Mouse (Mus musculus): Measurements from ENCODE around the gene Mutyh. TPM values are rescaled to one million over a fixed set of nuclear protein-coding genes. Genes with fewer than 3 reads are reported as not detected.

Gene Mutyh
- polyA plus RNA-seq, 1 experiment from 2014 or later, result 8.8 TPM

- H3K4me2 ChIP-seq (ENCODE audit: low read length), result no peak overlapping the region
- no peaks in the 10 kb centered on the region for H3K27me3 ChIP-seq (ENCODE audit: insufficient read depth, low read length)
- H3K4me3 ChIP-seq (replicated peaks; ENCODE audit: low read depth, low read length), result no peak overlapping the region
- H3K36me3 ChIP-seq (ENCODE audit: insufficient read depth, low read length), result no peaks in the 10 kb centered on the region
- H3K4me1 ChIP-seq (replicated peaks; ENCODE audit: insufficient read depth, low read length), result no peaks in the 10 kb centered on the region
- ATAC-seq (replicated peaks; ENCODE audit: low FRiP score, low read depth), result no peak
- DNase-seq (ENCODE audit: low spot score), result no peak
- no peak overlapping the region for H3K9ac ChIP-seq (ENCODE audit: low read depth, low read length)
- no peak overlapping the region for H3K27ac ChIP-seq
- WGBS, result 85% methylated on average over 8 of the region's 8 CpGs
- no peaks in the 10 kb centered on the region for H3K9me3 ChIP-seq (replicated peaks; ENCODE audit: low read length)
- no peak for TF ChIP-seq CTCF (IDR thresholded peaks at IDR 0.05; ENCODE audit: low read depth)
Measured at GRCm38 (mm10) chr4:116792453-116792852, 15.1 kb upstream of the Mutyh start.

GRCm38 (mm10) chr4:116794273-116794672 lies 13.2 kb upstream of the Mutyh start:
- no peaks in the 10 kb centered on the region for H3K27me3 ChIP-seq (ENCODE audit: insufficient read depth, low read length)
- DNase-seq (ENCODE audit: low spot score) (no peak), ATAC-seq (replicated peaks; ENCODE audit: low FRiP score, low read depth) (no peak)
- H3K9ac ChIP-seq (ENCODE audit: low read depth, low read length), result no peak overlapping the region
- no peak overlapping the region for H3K27ac ChIP-seq
- no peak overlapping the region for H3K4me3 ChIP-seq (replicated peaks; ENCODE audit: low read depth, low read length)
- H3K4me2 ChIP-seq (ENCODE audit: low read length), result no peak overlapping the region
- peak; percentile 49 for TF ChIP-seq CTCF (IDR thresholded peaks at IDR 0.05; ENCODE audit: low read depth)
- H3K4me1 ChIP-seq (replicated peaks; ENCODE audit: insufficient read depth, low read length), result no peaks in the 10 kb centered on the region
- H3K9me3 ChIP-seq (replicated peaks; ENCODE audit: low read length), result no peaks in the 10 kb centered on the region
- no peaks in the 10 kb centered on the region for H3K36me3 ChIP-seq (ENCODE audit: insufficient read depth, low read length)
- 73% methylated on average over 2 of the region's 2 CpGs for WGBS

GRCm38 (mm10) chr4:116796442-116797110 lies 10.9 kb upstream of the Mutyh start:
- no peaks in the 10 kb centered on the region for H3K9me3 ChIP-seq (replicated peaks; ENCODE audit: low read length)
- ATAC-seq (replicated peaks; ENCODE audit: low FRiP score, low read depth) (no peak), DNase-seq (ENCODE audit: low spot score) (no peak)
- no peak overlapping the region for H3K9ac ChIP-seq (ENCODE audit: low read depth, low read length)
- no peak overlapping the region; the same call in 1 of the 2 replicates for H3K27ac ChIP-seq
- WGBS, result 57% methylated on average over 1 of the region's 1 CpGs
- H3K27me3 ChIP-seq (ENCODE audit: insufficient read depth, low read length), result no peaks in the 10 kb centered on the region
- peaks cover under 1% of the 10 kb centered on the region; the same call in 1 of the 2 replicates for H3K36me3 ChIP-seq (ENCODE audit: insufficient read depth, low read length)
- H3K4me1 ChIP-seq (replicated peaks; ENCODE audit: insufficient read depth, low read length), result no peaks in the 10 kb centered on the region
- H3K4me2 ChIP-seq (ENCODE audit: low read length), result no peak overlapping the region
- H3K4me3 ChIP-seq (replicated peaks; ENCODE audit: low read depth, low read length), result no peak overlapping the region
- TF ChIP-seq CTCF (IDR thresholded peaks at IDR 0.05; ENCODE audit: low read depth), result no peak

- Histone ChIP-seq H3K4me3 (replicated peaks; ENCODE audit: low read depth, low read length) (no peak overlapping the region), H3K27ac (no peak overlapping the region), H3K4me2 (ENCODE audit: low read length) (no peak overlapping the region), H3K36me3 (ENCODE audit: insufficient read depth, low read length) (peaks cover 24% of the 10 kb centered on the region), H3K9ac (ENCODE audit: low read depth, low read length) (no peak overlapping the region), H3K27me3 (ENCODE audit: insufficient read depth, low read length) (no peaks in the 10 kb centered on the region), H3K9me3 (replicated peaks; ENCODE audit: low read length) (no peaks in the 10 kb centered on the region), H3K4me1 (replicated peaks; ENCODE audit: insufficient read depth, low read length) (no peaks in the 10 kb centered on the region)
- 44% methylated on average over 5 of the region's 5 CpGs for WGBS
- DNase-seq (ENCODE audit: low spot score), result peak; percentile 54
- TF ChIP-seq CTCF (IDR thresholded peaks at IDR 0.05; ENCODE audit: low read depth), result peak; percentile 54
- ATAC-seq (replicated peaks; ENCODE audit: low FRiP score, low read depth), result no peak
Measured at GRCm38 (mm10) chr4:116799901-116800300, 7.6 kb upstream of the Mutyh start.

GRCm38 (mm10) chr4:116811012-116811411 lies 3.5 kb downstream of the Mutyh start:
- no peak for ATAC-seq (replicated peaks; ENCODE audit: low FRiP score, low read depth)
- Histone ChIP-seq H3K9me3 (replicated peaks; ENCODE audit: low read length) (no peaks in the 10 kb centered on the region), H3K27me3 (ENCODE audit: insufficient read depth, low read length) (no peaks in the 10 kb centered on the region), H3K9ac (ENCODE audit: low read depth, low read length) (no peak overlapping the region), H3K27ac (no peak overlapping the region), H3K4me2 (ENCODE audit: low read length) (no peak overlapping the region), H3K4me3 (replicated peaks; ENCODE audit: low read depth, low read length) (no peak overlapping the region), H3K36me3 (ENCODE audit: insufficient read depth, low read length) (0 out of 2 replicates have a peak, but pooled peaks cover 2% of the 10 kb centered on the region), H3K4me1 (replicated peaks; ENCODE audit: insufficient read depth, low read length) (peaks cover 7% of the 10 kb centered on the region; the same call in 1 of the 2 replicates)
- WGBS, result 69% methylated on average over 3 of the region's 3 CpGs
- no peak for TF ChIP-seq CTCF (IDR thresholded peaks at IDR 0.05; ENCODE audit: low read depth)
- no peak for DNase-seq (ENCODE audit: low spot score)

- Histone ChIP-seq H3K27ac (no peak overlapping the region), H3K9me3 (replicated peaks; ENCODE audit: low read length) (no peaks in the 10 kb centered on the region), H3K4me3 (replicated peaks; ENCODE audit: low read depth, low read length) (no peak overlapping the region), H3K36me3 (ENCODE audit: insufficient read depth, low read length) (no peaks in the 10 kb centered on the region), H3K4me2 (ENCODE audit: low read length) (no peak overlapping the region), H3K9ac (ENCODE audit: low read depth, low read length) (no peak overlapping the region), H3K4me1 (replicated peaks; ENCODE audit: insufficient read depth, low read length) (no peaks in the 10 kb centered on the region), H3K27me3 (ENCODE audit: insufficient read depth, low read length) (no peaks in the 10 kb centered on the region)
- DNase-seq (ENCODE audit: low spot score) (no peak), ATAC-seq (replicated peaks; ENCODE audit: low FRiP score, low read depth) (no peak)
- WGBS, result 79% methylated on average over 5 of the region's 5 CpGs
- no peak for TF ChIP-seq CTCF (IDR thresholded peaks at IDR 0.05; ENCODE audit: low read depth)
Measured at GRCm38 (mm10) chr4:116815276-116815675, 7.8 kb downstream of the Mutyh start.

GRCm38 (mm10) chr4:116817486-116817885 lies 10.0 kb downstream of the Mutyh start:
- H3K4me3 ChIP-seq (replicated peaks; ENCODE audit: low read depth, low read length), result no peak overlapping the region
- H3K9ac ChIP-seq (ENCODE audit: low read depth, low read length), result no peak overlapping the region
- H3K4me1 ChIP-seq (replicated peaks; ENCODE audit: insufficient read depth, low read length), result no peaks in the 10 kb centered on the region
- no peaks in the 10 kb centered on the region for H3K36me3 ChIP-seq (ENCODE audit: insufficient read depth, low read length)
- DNase-seq (ENCODE audit: low spot score) (no peak), ATAC-seq (replicated peaks; ENCODE audit: low FRiP score, low read depth) (no peak)
- H3K9me3 ChIP-seq (replicated peaks; ENCODE audit: low read length), result no peaks in the 10 kb centered on the region
- H3K4me2 ChIP-seq (ENCODE audit: low read length), result no peak overlapping the region
- WGBS, result 90% methylated on average over 6 of the region's 6 CpGs
- no peaks in the 10 kb centered on the region for H3K27me3 ChIP-seq (ENCODE audit: insufficient read depth, low read length)
- TF ChIP-seq CTCF (IDR thresholded peaks at IDR 0.05; ENCODE audit: low read depth), result no peak
- no peak overlapping the region for H3K27ac ChIP-seq
